Mouse (Mus musculus) CD4-positive, CD25-positive, alpha-beta regulatory T cell, adult 4 months (primary cell): ENCODE data around the gene Gm20479. TPM values are rescaled to one million over a fixed set of nuclear protein-coding genes. Genes with fewer than 3 reads are reported as not detected.

Experiments
- ATAC-seq: one replicate; pipeline ENCODE4 v1.8.0; 2017
- polyA plus RNA-seq, 2 experiments: library from polyadenylated mRNA; unstranded; fragments of 100-300 nt; shearing (Covaris generic); gene quantifications; one replicate each; pipeline ENCODE4 v1.2.1; 2017

Gene Gm20479
- polyA plus RNA-seq, 2 experiments from 2014 or later: not detected

DNA sequence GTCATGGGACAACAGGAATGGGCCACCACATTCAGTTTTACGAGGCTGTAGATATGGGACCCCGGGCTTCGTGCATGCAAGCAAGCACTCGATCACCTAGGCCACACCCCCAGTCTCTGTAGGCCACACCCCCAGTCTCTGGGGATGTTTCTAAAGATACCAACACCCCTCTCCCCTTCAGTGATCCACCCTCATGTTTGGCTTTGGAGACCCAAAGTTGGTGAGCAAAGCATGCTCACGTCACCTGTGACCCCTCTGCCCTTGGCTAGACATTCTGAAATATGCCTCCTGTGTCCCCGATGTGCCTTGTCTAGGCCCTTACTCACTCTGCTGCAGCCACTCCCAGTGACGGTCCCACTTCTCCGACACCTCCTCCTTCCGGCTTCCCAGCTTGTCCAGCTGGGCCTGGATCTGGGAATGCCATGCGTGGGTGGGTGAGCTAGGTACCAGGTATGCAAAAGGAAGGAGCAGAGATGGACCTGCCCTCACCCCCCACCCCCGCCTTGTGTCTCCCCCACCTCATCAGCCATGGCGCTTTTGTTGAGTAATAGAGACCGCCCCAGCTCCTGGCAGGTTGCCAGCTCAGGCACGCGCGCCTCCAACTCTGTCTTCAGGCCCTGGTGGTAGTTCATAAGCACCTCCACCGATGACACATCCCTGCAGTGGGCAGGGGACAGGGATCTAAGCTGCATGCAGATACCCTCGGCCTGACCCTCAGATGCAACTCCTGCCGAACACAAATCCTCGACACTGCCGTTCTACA, 9.0 kb upstream of the Gm20479 start:
- ATAC-seq: no peak

DNA sequence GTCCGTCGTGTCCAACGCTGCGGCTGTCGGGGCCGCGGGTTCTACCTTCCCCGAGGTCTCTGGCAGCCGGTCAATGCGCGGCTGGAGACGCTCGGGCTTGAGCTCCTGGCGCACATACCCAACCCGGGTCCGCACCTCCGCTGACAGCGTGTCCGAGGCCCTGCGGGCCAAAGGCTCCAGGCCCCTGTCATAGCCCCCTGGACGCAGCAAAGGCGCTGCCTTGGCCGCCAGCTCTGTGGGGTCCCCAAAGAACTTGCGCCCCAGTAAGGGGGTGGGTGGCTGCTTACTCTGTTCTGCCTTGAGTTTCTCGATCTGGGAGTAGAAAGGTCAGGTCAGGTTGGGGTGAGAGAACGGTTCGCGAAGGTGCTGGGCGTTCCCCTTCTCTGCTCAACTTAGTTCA, 7.2 kb upstream of the Gm20479 start:
- no peak for ATAC-seq

DNA sequence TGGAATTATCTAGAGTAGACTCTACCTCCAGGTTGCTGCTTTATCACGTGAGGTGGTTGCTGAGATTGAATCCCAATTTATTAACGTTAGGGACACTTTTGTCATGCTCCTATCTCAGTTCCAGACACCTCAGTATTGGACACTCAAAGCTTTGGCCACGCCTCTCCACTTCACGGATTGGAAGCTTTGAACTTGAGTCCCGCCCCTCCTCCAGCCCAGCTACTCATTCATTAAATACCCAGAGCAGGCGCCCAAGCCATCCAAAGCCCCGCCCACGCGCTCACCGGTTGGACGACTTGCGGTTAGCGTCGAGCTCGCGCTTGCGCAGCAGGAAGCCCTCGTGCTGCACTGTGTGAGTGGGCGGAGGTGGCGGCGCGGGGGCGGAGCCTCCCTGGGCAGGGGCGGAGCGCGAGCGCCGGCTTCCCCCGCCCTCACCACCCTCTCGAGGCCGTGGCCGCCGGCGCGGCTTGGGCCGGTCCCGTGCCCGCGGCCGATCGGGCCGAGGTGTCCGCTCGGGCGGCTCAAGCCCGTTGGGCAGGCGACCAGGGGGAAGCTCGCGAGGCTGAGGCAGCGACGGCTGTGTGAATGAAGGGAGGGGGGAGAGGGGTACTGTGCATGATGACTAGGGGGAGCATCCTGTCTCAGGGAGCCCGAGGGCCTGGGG, 4.2 kb upstream of the Gm20479 start:
- peak; percentile 79 for ATAC-seq

DNA sequence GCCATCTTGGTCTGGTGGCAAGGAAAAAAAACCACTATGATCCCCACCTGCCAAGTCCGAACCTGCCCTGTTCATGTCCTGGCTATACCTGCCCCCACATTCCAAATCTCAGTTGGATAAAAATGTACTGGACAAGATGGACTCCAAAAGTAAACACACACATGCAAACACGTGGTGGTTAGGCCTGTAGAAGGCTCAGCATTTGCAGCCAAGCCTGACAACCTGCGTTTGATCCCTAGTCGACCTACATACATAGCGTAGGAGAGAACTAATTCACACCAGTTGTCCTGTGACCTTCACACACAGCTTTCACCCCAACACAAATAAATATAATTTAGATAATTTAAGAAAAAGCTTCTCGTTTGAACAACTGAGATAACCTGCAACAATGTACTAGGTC, 3.5 kb upstream of the Gm20479 start:
- ATAC-seq: no peak

DNA sequence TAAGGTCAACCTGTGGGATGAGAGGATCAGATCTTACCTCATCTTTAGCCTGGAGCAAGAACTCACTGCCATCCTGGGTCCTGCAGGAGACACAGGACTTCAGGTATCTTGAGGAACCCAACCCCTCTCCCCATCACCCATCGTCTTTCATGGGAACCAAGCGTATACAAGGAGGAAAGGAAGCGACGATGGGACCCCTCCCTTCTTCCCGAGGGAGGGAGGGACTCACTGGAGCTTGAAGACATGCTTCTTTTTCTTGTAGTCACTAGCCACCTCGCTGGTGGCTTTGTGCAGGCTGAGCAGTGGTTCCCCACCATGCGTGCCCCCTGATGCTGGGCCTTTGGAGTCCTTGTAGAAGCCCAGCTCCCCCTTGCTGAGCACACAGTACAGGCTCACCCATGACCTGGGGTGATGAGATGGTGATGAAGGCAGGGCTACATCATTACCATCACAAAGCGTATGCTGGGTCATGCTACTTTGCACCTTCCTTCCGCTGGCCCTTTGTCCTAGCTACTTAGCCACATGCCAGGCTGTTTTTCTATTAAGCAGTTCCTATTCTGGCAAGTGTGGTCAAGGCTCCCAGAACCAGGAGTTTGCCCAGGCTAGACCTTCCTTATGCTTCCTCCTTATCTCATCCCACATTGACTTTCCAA, 2.6 kb upstream of the Gm20479 start:
- no peak for ATAC-seq

DNA sequence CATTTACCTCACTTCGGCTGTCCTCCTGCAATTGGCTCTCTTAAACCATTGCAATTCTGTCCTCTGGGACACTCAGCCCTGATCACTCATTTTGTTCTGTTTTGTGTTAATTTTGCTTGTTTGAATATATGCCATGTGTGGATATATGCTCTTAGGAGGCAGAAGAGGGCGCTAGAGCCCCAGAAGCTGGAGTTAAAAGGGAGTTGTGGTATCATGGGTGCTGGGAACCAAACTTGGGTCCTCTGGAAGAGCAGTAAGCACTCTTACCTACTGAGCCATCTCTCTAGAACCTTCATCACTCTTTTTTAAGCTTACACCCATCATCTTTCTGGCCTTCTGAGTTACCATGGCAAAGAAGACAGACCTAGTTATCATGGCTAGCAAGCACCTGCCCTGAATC, 1.9 kb upstream of the Gm20479 start:
- no peak for ATAC-seq

DNA sequence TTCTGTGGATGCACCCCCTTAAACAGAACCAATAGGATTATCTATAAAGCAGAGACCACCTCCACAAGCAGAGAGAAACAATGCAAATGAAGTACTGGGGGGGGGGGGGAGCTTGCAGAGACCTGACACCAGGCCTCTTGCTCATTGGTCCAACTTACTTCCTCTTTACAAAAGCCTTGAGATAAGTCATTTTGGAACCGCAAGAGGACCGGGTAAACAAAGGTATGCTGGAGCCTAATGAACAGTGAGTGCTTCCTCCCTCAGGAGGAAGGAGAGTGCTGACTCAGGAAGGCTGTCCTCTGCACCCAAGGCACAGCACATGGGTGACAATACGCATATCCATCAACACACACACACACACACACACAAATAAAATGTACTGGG, 368 bp upstream of the Gm20479 start:
- peak; percentile 37 for ATAC-seq

DNA sequence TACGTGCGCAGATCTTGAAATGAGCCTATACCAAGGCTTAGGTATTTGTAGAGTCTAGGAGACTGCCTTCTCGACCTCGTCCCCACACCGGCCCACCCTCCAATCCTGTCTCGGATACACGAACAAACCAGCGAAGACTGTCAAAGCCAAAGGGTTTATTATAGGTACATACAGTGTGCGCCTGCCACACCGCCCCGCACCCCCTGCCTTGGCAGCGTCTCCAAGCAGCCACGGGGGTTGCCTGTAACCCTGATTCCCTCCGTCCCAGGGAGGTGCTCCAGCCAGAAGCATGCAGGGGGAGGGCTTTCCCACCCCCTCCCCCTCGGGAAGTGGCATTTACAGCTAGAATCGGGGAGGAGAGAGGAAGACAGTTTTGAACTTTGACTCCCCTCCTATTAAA, 971 bp downstream of the Gm20479 start:
- peak; percentile 50 for ATAC-seq

DNA sequence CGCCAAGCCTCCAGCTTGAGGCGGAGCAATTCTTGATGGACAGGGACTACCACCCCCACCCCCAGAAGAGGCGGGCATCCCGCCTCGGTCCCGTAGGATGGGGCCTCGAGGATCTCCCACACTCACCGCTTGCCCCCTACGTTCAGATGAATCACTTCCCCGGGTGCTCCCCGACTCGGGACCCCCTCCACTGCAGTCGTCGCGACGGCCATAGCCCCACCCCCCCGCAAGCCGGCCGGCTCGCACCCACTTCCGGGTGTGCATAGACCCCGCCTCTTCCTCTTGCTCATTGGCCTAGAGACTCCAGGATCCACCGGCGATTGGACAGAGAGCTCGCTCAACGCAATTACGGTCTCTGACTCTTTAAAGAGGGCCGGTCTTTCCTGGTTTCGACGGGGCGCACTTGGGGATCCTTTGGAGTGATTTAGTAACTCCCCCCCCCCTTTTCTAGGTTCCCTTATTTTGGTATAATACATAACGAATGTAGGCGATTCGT, 1.4 kb downstream of the Gm20479 start, which contains the start of gene Shkbp1:
TSS of gene Shkbp1 (minus strand) at position 275 of the 496 bp plus-strand sequence.
- peak; percentile 94 for ATAC-seq

DNA sequence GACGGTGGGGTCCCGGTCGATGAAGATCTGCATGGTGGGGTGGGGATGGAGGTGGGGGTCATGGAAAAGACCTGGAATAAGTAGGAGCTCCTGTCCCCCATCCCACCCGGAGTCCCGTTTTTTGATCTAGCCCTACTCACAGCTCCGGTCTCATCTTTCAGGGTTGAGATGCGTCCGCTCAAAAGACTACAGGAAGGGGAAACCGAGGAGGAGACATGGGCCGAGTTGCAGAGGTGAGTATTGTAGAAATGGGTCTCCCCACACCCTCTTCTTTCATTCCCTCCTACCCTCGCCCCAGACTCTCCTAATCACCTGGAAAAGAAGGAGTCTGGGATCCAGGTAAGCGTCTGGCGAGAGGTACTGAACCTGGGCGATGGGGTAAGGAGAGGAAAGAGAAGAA, 2.0 kb downstream of the Gm20479 start:
- ATAC-seq: no peak

DNA sequence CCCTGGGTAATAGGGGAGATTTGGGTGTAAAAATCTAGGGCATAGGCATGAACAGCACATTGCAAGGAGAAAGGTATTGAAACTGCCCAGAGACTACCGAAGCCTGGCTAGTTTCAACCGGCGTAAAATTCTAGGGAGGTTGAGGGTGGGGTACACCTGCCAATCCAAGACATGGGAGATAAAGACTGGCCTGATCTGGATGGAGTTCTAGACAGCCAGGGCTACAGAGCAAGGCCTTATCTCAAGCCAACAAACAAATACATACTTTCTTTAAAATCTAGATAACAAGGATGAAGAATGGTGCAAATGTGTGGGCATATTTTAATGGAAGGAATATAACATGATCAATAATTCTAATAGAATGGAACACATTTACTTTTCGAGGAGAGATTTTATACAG, 2.4 kb downstream of the Gm20479 start:
- no peak for ATAC-seq

DNA sequence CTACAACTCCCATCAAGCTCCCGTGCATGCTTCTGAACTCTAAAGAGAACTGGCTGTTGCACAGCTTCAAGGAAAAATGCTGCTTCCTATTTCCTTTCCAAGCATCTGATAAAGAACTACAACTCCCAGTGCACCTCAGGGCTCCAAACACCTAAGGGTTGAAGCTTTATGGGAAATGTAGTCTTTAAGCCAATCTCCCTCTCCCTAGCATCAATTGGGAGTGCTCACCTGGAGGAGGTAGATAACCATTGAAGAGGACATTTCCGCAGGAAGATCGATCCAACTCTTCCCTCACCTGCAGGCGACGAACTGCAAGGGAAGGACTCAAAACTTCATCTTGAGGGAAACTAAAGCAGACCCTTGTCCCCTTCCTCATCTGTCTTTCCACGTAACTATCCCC, 3.1 kb downstream of the Gm20479 start:
- ATAC-seq: no peak

DNA sequence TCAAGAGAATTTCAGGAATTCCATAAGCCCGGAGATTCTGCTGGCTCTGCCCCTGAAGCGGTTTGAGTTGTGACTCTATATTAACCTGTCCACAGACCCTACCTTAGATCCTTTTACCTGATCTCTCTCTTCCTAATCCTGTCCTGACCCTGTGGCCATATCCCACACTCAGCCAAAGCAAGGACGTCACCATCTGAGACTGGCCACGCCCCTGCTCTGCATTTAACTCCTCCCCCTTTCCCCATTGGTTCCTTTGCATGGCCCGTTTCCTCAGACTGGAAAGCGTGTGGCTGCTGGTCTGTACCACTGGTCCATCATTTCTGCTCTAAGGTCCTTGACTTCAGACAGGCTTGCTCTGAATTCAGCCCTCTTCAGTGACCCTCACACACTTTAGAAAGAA, 11.8 kb downstream of the Gm20479 start:
- ATAC-seq: no peak

DNA sequence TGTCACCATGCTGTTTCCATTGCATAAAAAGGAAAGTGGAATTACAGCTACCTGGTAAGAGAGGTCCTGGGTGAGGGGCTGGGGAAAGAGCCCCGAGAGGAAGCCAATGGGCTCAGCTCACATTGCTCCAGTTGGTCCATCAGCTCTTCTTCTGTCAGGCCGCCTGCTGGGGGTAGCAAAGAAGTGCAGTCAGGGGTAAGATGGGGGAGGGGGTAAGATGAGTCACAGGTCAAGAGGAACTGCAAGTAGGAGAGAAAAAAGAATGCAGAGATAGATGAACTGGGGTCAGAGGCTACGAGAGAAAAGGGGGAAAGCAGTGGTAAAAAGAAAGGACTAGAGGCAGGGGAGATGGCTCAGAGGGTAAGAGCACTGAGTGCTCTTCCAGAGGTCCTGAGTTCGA, 14.6 kb downstream of the Gm20479 start:
- peak; percentile 70 for ATAC-seq

DNA sequence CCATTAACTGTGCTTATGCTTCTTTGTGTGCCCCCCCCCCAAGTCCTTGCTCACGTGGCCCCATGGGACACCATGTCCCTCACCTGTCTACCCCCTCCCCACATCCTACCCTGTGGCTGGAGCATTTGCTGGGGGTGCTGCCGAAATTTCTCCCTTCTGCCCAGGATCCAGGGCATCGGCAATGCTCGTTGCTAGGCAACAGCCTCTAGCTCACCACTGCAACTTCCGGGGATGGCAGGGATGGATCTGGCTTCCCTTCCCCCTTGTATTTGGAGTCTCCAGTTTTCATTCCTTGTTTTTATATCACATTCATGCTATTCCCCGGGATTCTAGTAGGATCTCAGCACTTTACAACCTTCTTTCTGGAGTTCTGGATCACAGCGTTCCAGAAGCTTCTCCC, 17.7 kb downstream of the Gm20479 start:
- ATAC-seq: no peak

DNA sequence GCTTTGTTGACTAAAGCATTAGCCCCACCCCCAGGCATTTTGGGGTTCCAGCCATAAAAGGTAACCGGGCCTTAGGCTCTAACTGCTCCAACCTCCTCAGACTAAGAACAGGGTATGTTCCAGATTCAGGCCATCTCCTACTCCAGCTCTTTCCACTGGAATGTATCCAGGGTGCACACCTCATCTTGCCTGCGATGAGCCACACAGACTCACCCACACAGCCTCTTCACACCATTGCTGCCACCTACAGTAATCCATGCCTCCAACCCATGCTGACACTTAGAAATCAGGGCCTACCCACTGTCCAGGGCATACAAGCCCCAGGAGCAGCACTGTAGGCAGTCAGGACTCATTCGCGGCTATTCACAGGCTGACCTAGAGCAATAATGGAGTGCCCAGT, 18.1 kb downstream of the Gm20479 start:
- ATAC-seq: no peak

DNA sequence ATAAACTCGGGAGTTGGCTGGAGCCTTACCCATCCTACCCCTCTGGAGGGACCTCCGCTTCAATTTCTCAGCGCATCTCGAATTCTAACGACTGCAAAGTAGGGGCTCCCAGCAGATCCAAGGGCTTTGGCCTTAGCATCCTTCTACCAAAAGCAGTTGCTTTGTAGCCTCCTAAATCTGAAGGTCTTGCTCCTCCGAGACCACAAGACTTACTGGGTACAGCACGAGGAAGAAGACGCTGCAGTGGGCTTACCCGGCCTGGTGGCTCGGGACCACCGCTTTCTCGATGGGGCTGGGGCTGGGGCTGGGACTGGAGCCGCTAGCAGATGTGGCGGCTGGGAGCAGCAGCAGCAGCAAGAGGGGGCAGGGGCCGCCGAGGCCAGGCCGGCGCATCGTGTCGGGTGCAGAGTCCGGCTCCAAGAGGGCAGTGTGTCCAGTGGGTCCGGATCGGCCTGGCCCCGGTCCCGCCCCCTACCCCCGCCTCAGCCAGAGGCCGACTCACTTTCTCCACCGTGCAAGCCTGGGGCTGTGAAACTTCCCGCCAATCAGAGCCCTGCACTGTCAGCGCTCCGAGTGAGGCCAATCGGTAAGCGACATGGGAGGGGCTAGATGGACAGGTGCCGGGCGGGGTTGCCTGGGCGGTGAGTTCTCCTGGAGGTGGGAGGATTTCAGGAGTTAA, 19.9 kb downstream of the Gm20479 start, which contains the start of gene Ltbp4:
TSS of gene Ltbp4 (minus strand) at position 518 of the 679 bp plus-strand sequence.
- ATAC-seq: no peak

DNA sequence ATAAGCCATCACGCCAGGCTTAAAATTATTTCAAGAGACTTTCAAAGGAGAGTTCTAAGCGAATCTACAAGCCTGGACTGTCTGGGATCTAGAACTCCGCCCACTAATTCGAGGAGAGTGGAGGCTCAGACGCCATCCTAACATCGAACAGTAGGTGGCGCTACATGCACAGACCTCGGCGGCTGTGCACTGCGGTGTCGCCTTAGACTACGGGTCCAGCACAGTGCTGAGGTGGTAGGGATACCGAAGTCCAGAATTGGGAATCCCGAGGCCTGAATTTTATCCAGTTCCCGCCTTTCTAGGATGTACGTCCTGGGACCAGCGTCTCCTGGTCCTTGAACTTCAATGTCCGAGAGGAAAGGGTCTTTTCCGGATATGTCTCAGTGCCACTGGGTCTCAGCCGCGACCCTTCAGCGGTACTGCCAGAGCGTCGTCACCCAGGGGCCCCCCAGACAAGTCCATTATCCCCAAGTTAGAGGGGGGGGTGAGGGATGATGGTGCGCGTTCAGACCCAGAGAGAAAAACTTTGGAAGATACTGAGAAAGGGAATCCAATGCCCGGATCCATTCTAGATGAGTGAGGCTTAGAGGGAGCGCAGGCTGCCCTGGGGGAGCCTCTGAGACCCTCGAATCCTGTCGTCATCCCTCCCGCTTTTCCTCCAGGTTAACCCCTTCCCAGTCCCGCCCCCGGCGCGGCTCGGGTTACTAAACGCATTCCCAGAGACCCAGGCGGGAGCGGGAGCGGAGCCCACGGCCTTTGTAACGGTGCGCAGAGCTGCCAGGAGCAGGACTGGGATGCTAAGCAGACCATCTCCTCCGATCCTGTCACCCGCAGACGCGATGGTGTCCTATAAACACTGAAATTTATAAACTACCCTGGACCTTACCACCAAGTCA, 21.0 kb downstream of the Gm20479 start:
- peak; percentile 75 for ATAC-seq

DNA sequence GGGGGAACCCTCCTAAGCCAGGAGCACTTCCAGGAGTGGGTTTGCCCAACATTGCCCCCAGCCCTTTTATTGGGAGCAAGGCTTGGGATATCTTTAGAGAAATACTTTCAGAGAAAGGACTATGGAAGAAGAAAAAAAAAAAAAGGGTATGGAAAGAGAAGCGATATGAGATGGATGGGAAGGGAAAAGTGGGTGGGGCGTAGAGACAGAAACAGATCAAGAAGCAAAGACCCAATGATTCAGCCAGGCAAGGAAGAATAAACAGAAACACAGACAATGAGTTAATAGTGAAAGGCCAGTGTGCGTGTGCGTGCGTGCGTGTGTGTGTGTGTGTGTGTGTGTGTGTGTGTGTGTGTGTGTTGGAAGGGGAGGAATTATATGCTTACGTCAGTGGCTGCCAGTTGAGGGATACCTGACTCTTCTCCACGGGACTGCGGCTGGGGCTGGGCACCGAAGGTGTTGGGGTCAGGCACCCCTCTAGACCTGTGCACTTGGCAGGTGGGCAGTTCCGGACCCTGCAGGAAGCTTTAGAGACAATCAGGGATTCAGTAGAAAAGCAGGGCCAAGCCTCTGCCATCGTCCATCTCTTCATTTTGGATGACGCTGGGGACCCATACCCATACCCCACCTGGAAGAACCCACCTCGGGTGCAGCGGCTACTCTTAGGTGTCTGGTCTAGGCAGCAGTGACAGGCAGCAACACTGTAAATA, 22.1 kb downstream of the Gm20479 start:
- no peak for ATAC-seq

DNA sequence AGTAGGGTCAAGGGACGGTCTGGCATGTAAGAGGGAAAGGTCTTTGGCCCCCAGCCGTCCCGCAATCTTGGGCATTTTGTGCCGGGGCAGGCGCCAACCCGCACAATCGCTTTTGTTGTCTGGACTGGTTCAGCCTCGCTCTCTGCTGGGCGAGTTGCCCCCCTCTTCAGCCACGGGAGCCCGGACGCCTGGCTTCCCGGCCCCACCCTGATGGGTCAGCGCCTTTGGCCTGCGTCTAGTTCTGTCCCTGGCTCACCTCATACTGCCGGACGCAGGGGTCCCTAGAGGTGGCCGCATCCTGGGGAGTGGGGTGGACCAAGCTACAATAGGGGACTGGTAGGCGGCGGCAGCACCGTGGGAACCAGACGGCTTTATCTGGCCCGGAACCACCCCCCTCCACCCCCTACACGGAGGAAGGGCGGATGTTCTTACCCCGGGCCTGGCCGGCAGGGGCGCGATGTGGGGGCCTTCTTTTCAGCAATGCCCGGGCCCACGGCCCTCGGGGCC, 22.8 kb downstream of the Gm20479 start:
- ATAC-seq: no peak
